Mouse (Mus musculus) midbrain, postnatal 0 days (tissue): ENCODE results near the gene Paox. TPM values are rescaled to one million over a fixed set of nuclear protein-coding genes. Genes with fewer than 3 reads are reported as not detected.

Experiments
- ATAC-seq: fragments of 200-750 bp; cut with Nextera tagmentation; 2 replicates; pipeline ENCODE4 v1.8.0; 2017; ENCODE audit warnings: moderate number of reproducible peaks, mild to moderate bottlenecking, moderate TSS enrichment, moderate library complexity; ENCODE audit not compliant: low FRiP score
- DNase-seq: peaks from one replicate; pipeline ENCODE4 v3.0.0-alpha.2; 2015; ENCODE audit warnings: low spot score
- H3K27ac ChIP-seq: fragments of 300-500 bp; sonication (generic); 2 replicates; pipeline ENCODE4 v1.5.1; 2014; ENCODE audit warnings: low read depth, mild to moderate bottlenecking, low read length, mixed read lengths
- H3K27me3 ChIP-seq: fragments of 300-500 bp; sonication (generic); 2 replicates; pipeline ENCODE4 v1.6.1; 2014; ENCODE audit warnings: low read length, control low read depth, mixed read lengths; ENCODE audit not compliant: insufficient read depth
- H3K36me3 ChIP-seq: fragments of 300-500 bp; sonication (generic); 2 replicates; pipeline ENCODE4 v1.6.1; 2014; ENCODE audit warnings: low read length, control low read depth, mixed read lengths; ENCODE audit not compliant: insufficient read depth
- H3K4me1 ChIP-seq: fragments of 300-500 bp; sonication (generic); 2 replicates; pipeline ENCODE4 v1.6.1; 2014; ENCODE audit warnings: mild to moderate bottlenecking, control low read depth, antibody characterized with exemption, low read length, mixed read lengths; ENCODE audit not compliant: insufficient read depth
- H3K4me2 ChIP-seq: fragments of 300-500 bp; sonication (generic); 2 replicates; pipeline ENCODE4 v1.6.1; 2014; ENCODE audit warnings: low read depth, mild to moderate bottlenecking, low read length, mixed read lengths; ENCODE audit not compliant: poor library complexity, severe bottlenecking
- H3K4me3 ChIP-seq: fragments of 300-500 bp; sonication (generic); 2 replicates; pipeline ENCODE4 v1.5.1; 2014; ENCODE audit warnings: low read depth, mild to moderate bottlenecking, low read length, moderate library complexity
- H3K9ac ChIP-seq: fragments of 300-500 bp; sonication (generic); replicated peaks from 2 replicates; pipeline ENCODE4 v1.6.1; 2014; ENCODE audit warnings: mild to moderate bottlenecking, low read length, moderate library complexity, mixed read lengths; ENCODE audit not compliant: poor library complexity, severe bottlenecking
- H3K9me3 ChIP-seq: fragments of 300-500 bp; sonication (generic); 2 replicates; pipeline ENCODE4 v1.6.1; 2016; ENCODE audit warnings: low read length, control low read depth
- CTCF ChIP-seq: IDR thresholded peaks from 2 replicates; pipeline ENCODE4 v1.5.1; 2016; ENCODE audit warnings: antibody characterized with exemption, mild to moderate bottlenecking
- WGBS: fragments of 180-500 bp; shearing (Covaris S2); extraction: QIAGEN DNeasy Blood & Tissue Kit; methylation state at CpG from one replicate; pipeline ENCODE4 v1.1.7; 2014; 5-methylcytosine and 5-hydroxymethylcytosine counted together
- polyA plus RNA-seq: library from polyadenylated mRNA; unstranded; fragments of >200 nt; fragmentation: Nextera tagmentation; extraction: Ambion mirVana; gene quantifications from 2 replicates; pipeline ENCODE4 v1.2.1, GENCODE M21; 2015
- total RNA-seq: library from RNA; depleted of rRNA; stranded (reverse); fragments of >200 nt; gene quantifications from 2 replicates; pipeline ENCODE4 v1.2.3, GENCODE M21; 2014

Paox gene
- total and polyA plus RNA-seq, 2 experiments from 2014 or later = 8.6 to 12.5 TPM

GRCm38 (mm10) chr7:140094954-140095353, 20.6 kb upstream of the Paox start:
- H3K9ac ChIP-seq = no peak overlapping the region
- no peaks in the 10 kb centered on the region for H3K4me1 ChIP-seq
- no peak overlapping the region for H3K27ac ChIP-seq
- no peak for TF ChIP-seq CTCF
- no peak overlapping the region for H3K4me2 ChIP-seq
- DNase-seq (no peak), ATAC-seq (no peak)
- H3K9me3 ChIP-seq = no peaks in the 10 kb centered on the region
- H3K27me3 ChIP-seq = no peaks in the 10 kb centered on the region
- WGBS = 65% methylated on average over 5 of the region's 5 CpGs
- no peak overlapping the region for H3K4me3 ChIP-seq
- peaks cover 4% of the 10 kb centered on the region; the same call in 1 of the 2 replicates for H3K36me3 ChIP-seq

DNA sequence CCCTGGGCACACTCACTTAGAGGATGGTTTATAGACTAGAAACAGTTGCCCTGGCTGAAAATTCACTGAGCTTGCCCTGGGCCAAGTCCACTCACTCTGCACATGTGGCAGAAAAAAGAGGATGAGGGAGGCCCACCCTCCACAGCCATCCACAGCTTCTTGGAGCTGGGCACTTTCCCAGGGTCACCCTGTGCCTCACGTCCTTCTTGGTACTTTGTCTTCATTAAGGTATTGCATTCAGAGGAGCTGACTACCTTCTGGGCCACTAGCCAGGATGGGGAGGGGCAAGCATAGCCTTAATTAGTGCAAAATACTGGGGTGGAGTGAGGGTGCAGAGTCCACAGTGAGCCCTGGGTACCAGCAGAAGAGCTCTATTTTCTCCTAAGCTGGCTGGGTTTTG, 20.0 kb upstream of the Paox start:
- no peak for DNase-seq
- Histone ChIP-seq H3K4me2 (no peak overlapping the region), H3K4me3 (no peak overlapping the region), H3K27me3 (no peaks in the 10 kb centered on the region), H3K36me3 (peaks cover 4% of the 10 kb centered on the region; the same call in 1 of the 2 replicates), H3K27ac (no peak overlapping the region), H3K9me3 (no peaks in the 10 kb centered on the region), H3K4me1 (no peaks in the 10 kb centered on the region), H3K9ac (no peak overlapping the region)
- no peak for ATAC-seq
- 47% methylated on average over 1 of the region's 1 CpGs for WGBS
- no peak for TF ChIP-seq CTCF

- Histone ChIP-seq H3K9ac (no peak overlapping the region), H3K27me3 (no peaks in the 10 kb centered on the region), H3K4me1 (no peaks in the 10 kb centered on the region), H3K36me3 (peaks cover 4% of the 10 kb centered on the region; the same call in 1 of the 2 replicates), H3K9me3 (no peaks in the 10 kb centered on the region), H3K4me2 (no peak overlapping the region), H3K27ac (no peak overlapping the region), H3K4me3 (no peak overlapping the region)
- TF ChIP-seq CTCF = no peak
- DNase-seq (no peak), ATAC-seq (no peak)
These were observed 19.5 kb upstream of the Paox start for GRCm38 (mm10) chr7:140096055-140096454.

DNA sequence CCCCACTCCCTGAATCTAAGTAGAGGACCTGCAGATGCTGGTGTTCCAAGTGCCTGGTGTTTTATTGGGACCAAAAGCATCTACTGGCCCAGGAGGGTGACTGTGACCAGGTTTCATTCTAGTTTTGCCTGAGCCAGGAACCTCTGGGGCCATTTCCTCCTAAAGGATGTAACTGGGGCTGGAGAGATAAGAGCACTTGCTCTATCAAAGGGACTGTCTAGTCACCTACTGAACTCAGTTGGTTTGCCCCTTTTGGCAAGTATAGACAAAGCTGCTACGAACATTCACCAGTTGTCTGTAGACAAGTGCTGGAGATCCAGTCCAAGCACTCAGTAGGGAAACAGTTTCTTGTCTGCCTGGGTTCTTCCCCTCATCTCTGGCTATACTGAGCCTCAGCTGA, 17.1 kb upstream of the Paox start:
- Histone ChIP-seq H3K9ac (no peak overlapping the region), H3K27ac (no peak overlapping the region), H3K27me3 (no peaks in the 10 kb centered on the region), H3K4me2 (no peak overlapping the region), H3K4me3 (no peak overlapping the region), H3K4me1 (no peaks in the 10 kb centered on the region), H3K9me3 (no peaks in the 10 kb centered on the region), H3K36me3 (peaks cover 4% of the 10 kb centered on the region; the same call in 1 of the 2 replicates)
- no peak for TF ChIP-seq CTCF
- ATAC-seq = no peak
- DNase-seq = no peak
- WGBS = 100% methylated on average over 1 of the region's 1 CpGs

GRCm38 (mm10) chr7:140101498-140101897, 14.1 kb upstream of the Paox start:
- Histone ChIP-seq H3K27ac (no peak overlapping the region), H3K9ac (no peak overlapping the region), H3K36me3 (peaks cover 13% of the 10 kb centered on the region), H3K4me1 (no peaks in the 10 kb centered on the region), H3K9me3 (no peaks in the 10 kb centered on the region), H3K4me3 (peak overlapping the region; percentile 35), H3K4me2 (peak overlapping the region; percentile 64), H3K27me3 (no peaks in the 10 kb centered on the region)
- TF ChIP-seq CTCF = no peak
- 78% methylated on average over 10 of the region's 10 CpGs for WGBS
- no peak for ATAC-seq
- DNase-seq = no peak

DNA sequence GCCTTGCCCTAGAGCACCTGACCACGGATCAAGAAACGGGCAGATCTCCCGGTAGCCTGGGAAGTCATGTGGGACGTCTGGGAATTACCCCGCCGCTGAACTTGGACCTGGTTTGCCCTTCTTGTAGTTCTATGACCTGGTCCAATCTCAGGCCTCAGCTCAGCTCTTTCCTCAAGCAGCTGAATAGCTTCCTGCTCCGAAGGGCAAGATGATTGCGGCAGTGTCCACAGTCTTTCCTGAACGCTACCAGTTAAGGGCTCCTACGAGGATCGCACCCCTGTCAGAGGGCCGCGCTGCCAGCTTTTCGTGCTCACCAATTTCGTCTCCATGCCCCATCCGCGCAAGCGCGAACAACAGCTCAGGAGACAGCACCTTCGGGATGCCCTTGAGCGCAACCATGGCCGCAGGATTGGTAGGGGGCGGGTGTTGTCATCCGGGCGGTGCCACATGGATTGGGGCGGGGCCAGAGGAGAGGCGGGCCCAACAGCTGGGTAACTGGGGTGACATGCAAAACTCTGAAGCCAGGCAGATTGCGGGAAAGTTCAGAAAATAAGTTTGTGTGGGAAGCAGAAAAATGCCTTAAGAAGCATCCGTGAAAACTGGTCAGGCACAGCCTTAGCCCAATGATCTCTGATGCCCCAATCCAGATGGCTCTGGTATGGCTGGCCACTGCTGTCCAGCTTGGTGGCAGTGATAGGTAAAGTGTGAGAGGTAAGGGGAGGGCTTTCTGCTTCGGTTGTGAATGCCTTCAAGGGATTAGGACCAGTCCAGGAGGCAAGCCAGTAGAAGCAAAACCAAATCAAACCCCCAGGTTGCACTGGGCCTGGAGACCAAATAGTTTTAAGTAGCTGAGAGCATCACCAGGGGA, 13.4 kb upstream of the Paox start, which contains the start of gene Fuom:
Gene Fuom, minus strand, starts transcription at position 449 of the 868 bp plus-strand sequence.
- no peaks in the 10 kb centered on the region for H3K27me3 ChIP-seq
- H3K9me3 ChIP-seq = no peaks in the 10 kb centered on the region
- peak within 1 kb of the TSS; percentile 48 for H3K9ac ChIP-seq
- peak within 1 kb of the TSS; percentile 48; the same call in 1 of the 2 replicates for H3K27ac ChIP-seq
- TF ChIP-seq CTCF = no peak
- DNase-seq = peak; percentile 84
- H3K36me3 ChIP-seq = peaks cover 15% of the 10 kb centered on the region
- ATAC-seq = peak; percentile 80
- H3K4me1 ChIP-seq = no peaks in the 10 kb centered on the region
- H3K4me2 ChIP-seq = peak within 1 kb of the TSS; percentile 64
- H3K4me3 ChIP-seq = peak within 1 kb of the TSS; percentile 35
- WGBS = 1% methylated on average over 30 of the region's 30 CpGs
